Mouse (Mus musculus): ENCODE data around the gene Zmynd12.

The Zmynd12 gene

GRCm38 (mm10) chr4:119422294-119422964 lies at the start of gene Zmynd12, which contains the start of gene Ppcs:
Gene Zmynd12, plus strand, starts transcription at chr4:119422814.
Gene Ppcs, minus strand, starts transcription at chr4:119422420.
- peak; percentile 95 for DNase-seq (ENCODE audit: low read depth, low spot score)

- no peak for DNase-seq (ENCODE audit: low read depth, low spot score)
Observed at GRCm38 (mm10) chr4:119381471-119382190, 41.0 kb upstream of the Zmynd12 start.

GRCm38 (mm10) chr4:119389184-119389583 lies 33.4 kb upstream of the Zmynd12 start:
- DNase-seq (ENCODE audit: low read depth, low spot score) = no peak

- DNase-seq (ENCODE audit: low read depth, low spot score) = peak; percentile 33
Observed at GRCm38 (mm10) chr4:119390369-119390768, 32.2 kb upstream of the Zmynd12 start.

- DNase-seq (ENCODE audit: low read depth, low spot score) = no peak
Observed at GRCm38 (mm10) chr4:119398751-119399150, 23.9 kb upstream of the Zmynd12 start.

- DNase-seq (ENCODE audit: low read depth, low spot score) = no peak
Observed at GRCm38 (mm10) chr4:119400896-119401295, 21.7 kb upstream of the Zmynd12 start.

- no peak for DNase-seq (ENCODE audit: low read depth, low spot score)
Observed at GRCm38 (mm10) chr4:119403431-119403830, 19.2 kb upstream of the Zmynd12 start.

GRCm38 (mm10) chr4:119411877-119412650 lies 10.6 kb upstream of the Zmynd12 start:
- no peak for DNase-seq (ENCODE audit: low read depth, low spot score)

- no peak for DNase-seq (ENCODE audit: low read depth, low spot score)
Observed at GRCm38 (mm10) chr4:119412791-119413190, 9.8 kb upstream of the Zmynd12 start.

GRCm38 (mm10) chr4:119415072-119415753 lies 7.4 kb upstream of the Zmynd12 start, which contains the start of gene Ccdc30:
Gene Ccdc30, minus strand, starts transcription at chr4:119415521.
- peak; percentile 97 for DNase-seq (ENCODE audit: low read depth, low spot score)

GRCm38 (mm10) chr4:119417270-119417669 lies 5.3 kb upstream of the Zmynd12 start:
- no peak for DNase-seq (ENCODE audit: low read depth, low spot score)

- no peak for DNase-seq (ENCODE audit: low read depth, low spot score)
Observed at GRCm38 (mm10) chr4:119417894-119418293, 4.7 kb upstream of the Zmynd12 start.

- DNase-seq (ENCODE audit: low read depth, low spot score) = no peak
Observed at GRCm38 (mm10) chr4:119421191-119421590, 1.4 kb upstream of the Zmynd12 start.

GRCm38 (mm10) chr4:119421921-119422293 lies 707 bp upstream of the Zmynd12 start:
- no peak for DNase-seq (ENCODE audit: low read depth, low spot score)

- DNase-seq (ENCODE audit: low read depth, low spot score) = no peak
Observed at GRCm38 (mm10) chr4:119425077-119425476, 2.5 kb downstream of the Zmynd12 start.

- DNase-seq (ENCODE audit: low read depth, low spot score) = no peak
Observed at GRCm38 (mm10) chr4:119425601-119426000, 3.0 kb downstream of the Zmynd12 start.

GRCm38 (mm10) chr4:119427680-119428079 lies 5.1 kb downstream of the Zmynd12 start:
- no peak for DNase-seq (ENCODE audit: low read depth, low spot score)

GRCm38 (mm10) chr4:119430678-119431077 lies 8.1 kb downstream of the Zmynd12 start:
- no peak for DNase-seq (ENCODE audit: low read depth, low spot score)

- DNase-seq (ENCODE audit: low read depth, low spot score) = no peak
Observed at GRCm38 (mm10) chr4:119437936-119438335, 15.3 kb downstream of the Zmynd12 start.

- no peak for DNase-seq (ENCODE audit: low read depth, low spot score)
Observed at GRCm38 (mm10) chr4:119441836-119442235, 19.2 kb downstream of the Zmynd12 start.

GRCm38 (mm10) chr4:119442539-119442938 lies 19.9 kb downstream of the Zmynd12 start:
- DNase-seq (ENCODE audit: low read depth, low spot score) = no peak

- no peak for DNase-seq (ENCODE audit: low read depth, low spot score)
Observed at GRCm38 (mm10) chr4:119447261-119447660, 24.6 kb downstream of the Zmynd12 start.

Measured in mesoderm, embryonic 11.5 days (tissue).